Mouse (Mus musculus): ENCODE measurements around the gene Ttc28. TPM values are rescaled to one million over a fixed set of nuclear protein-coding genes. Genes with fewer than 3 reads are reported as not detected.

Ttc28 gene
- polyA plus RNA-seq, 1 experiment from 2014 or later: 3.5 TPM

- H3K4me3 ChIP-seq (ENCODE audit: low read depth, low read length): no peak overlapping the region
- H3K9ac ChIP-seq (ENCODE audit: low read length): no peak overlapping the region
- no peak overlapping the region for H3K27ac ChIP-seq (replicated peaks)
- DNase-seq (ENCODE audit: low spot score) (no peak), ATAC-seq (ENCODE audit: low FRiP score, low TSS enrichment) (no peak)
- no peak overlapping the region for H3K4me2 ChIP-seq (replicated peaks; ENCODE audit: low read depth)
- no peaks in the 10 kb centered on the region for H3K9me3 ChIP-seq (ENCODE audit: control insufficient read depth, low read length)
- TF ChIP-seq CTCF (IDR thresholded peaks at IDR 0.05; ENCODE audit: low read depth) (no peak), EP300 (optimal IDR thresholded peaks at IDR 0.05) (no peak)
- no peaks in the 10 kb centered on the region for H3K27me3 ChIP-seq (ENCODE audit: control insufficient read depth, insufficient read depth, low read length)
- 75% methylated on average over 11 of the region's 11 CpGs for WGBS
- H3K36me3 ChIP-seq (ENCODE audit: control insufficient read depth, insufficient read depth, low read length): no peaks in the 10 kb centered on the region
- H3K4me1 ChIP-seq (replicated peaks; ENCODE audit: control insufficient read depth, insufficient read depth): no peaks in the 10 kb centered on the region
Observed at GRCm38 (mm10) chr5:111290071-111290470, 410.5 kb downstream of the Ttc28 start.

- H3K27me3 ChIP-seq (ENCODE audit: control insufficient read depth, insufficient read depth, low read length): no peaks in the 10 kb centered on the region
- H3K9me3 ChIP-seq (ENCODE audit: control insufficient read depth, low read length): no peaks in the 10 kb centered on the region
- 30% methylated on average over 10 of the region's 10 CpGs for WGBS
- no peaks in the 10 kb centered on the region for H3K36me3 ChIP-seq (ENCODE audit: control insufficient read depth, insufficient read depth, low read length)
- H3K27ac ChIP-seq (replicated peaks): no peak overlapping the region
- no peak overlapping the region for H3K4me2 ChIP-seq (replicated peaks; ENCODE audit: low read depth)
- H3K9ac ChIP-seq (ENCODE audit: low read length): no peak overlapping the region
- ATAC-seq (ENCODE audit: low FRiP score, low TSS enrichment): no peak
- DNase-seq (ENCODE audit: low spot score): no peak
- H3K4me3 ChIP-seq (ENCODE audit: low read depth, low read length): no peak overlapping the region
- H3K4me1 ChIP-seq (replicated peaks; ENCODE audit: control insufficient read depth, insufficient read depth): no peaks in the 10 kb centered on the region
- TF ChIP-seq EP300 (optimal IDR thresholded peaks at IDR 0.05): no peak
- 0 out of 2 replicates have a peak, but pooled peaks have one; percentile 17 for TF ChIP-seq CTCF (IDR thresholded peaks at IDR 0.05; ENCODE audit: low read depth)
Observed at GRCm38 (mm10) chr5:111291639-111292038, 412.0 kb downstream of the Ttc28 start.

- H3K27ac ChIP-seq (replicated peaks): no peak overlapping the region
- H3K9me3 ChIP-seq (ENCODE audit: control insufficient read depth, low read length): no peaks in the 10 kb centered on the region
- no peak for DNase-seq (ENCODE audit: low spot score)
- H3K4me2 ChIP-seq (replicated peaks; ENCODE audit: low read depth): no peak overlapping the region
- TF ChIP-seq CTCF (IDR thresholded peaks at IDR 0.05; ENCODE audit: low read depth) (no peak), EP300 (optimal IDR thresholded peaks at IDR 0.05) (no peak)
- no peak overlapping the region for H3K9ac ChIP-seq (ENCODE audit: low read length)
- H3K27me3 ChIP-seq (ENCODE audit: control insufficient read depth, insufficient read depth, low read length): no peaks in the 10 kb centered on the region
- no peaks in the 10 kb centered on the region for H3K36me3 ChIP-seq (ENCODE audit: control insufficient read depth, insufficient read depth, low read length)
- no peaks in the 10 kb centered on the region for H3K4me1 ChIP-seq (replicated peaks; ENCODE audit: control insufficient read depth, insufficient read depth)
- ATAC-seq (ENCODE audit: low FRiP score, low TSS enrichment): no peak
- H3K4me3 ChIP-seq (ENCODE audit: low read depth, low read length): no peak overlapping the region
- WGBS: 71% methylated on average over 5 of the region's 5 CpGs
Observed at GRCm38 (mm10) chr5:111297801-111298200, 418.2 kb downstream of the Ttc28 start.

GRCm38 (mm10) chr5:111298706-111299105, 419.1 kb downstream of the Ttc28 start:
- Histone ChIP-seq H3K27me3 (ENCODE audit: control insufficient read depth, insufficient read depth, low read length) (no peaks in the 10 kb centered on the region), H3K9me3 (ENCODE audit: control insufficient read depth, low read length) (no peaks in the 10 kb centered on the region), H3K4me3 (ENCODE audit: low read depth, low read length) (no peak overlapping the region), H3K36me3 (ENCODE audit: control insufficient read depth, insufficient read depth, low read length) (no peaks in the 10 kb centered on the region), H3K4me1 (replicated peaks; ENCODE audit: control insufficient read depth, insufficient read depth) (no peaks in the 10 kb centered on the region), H3K4me2 (replicated peaks; ENCODE audit: low read depth) (no peak overlapping the region), H3K27ac (replicated peaks) (no peak overlapping the region), H3K9ac (ENCODE audit: low read length) (no peak overlapping the region)
- TF ChIP-seq EP300 (optimal IDR thresholded peaks at IDR 0.05) (no peak), CTCF (IDR thresholded peaks at IDR 0.05; ENCODE audit: low read depth) (no peak)
- DNase-seq (ENCODE audit: low spot score) (no peak), ATAC-seq (ENCODE audit: low FRiP score, low TSS enrichment) (no peak)
- WGBS: 37% methylated on average over 7 of the region's 7 CpGs

GRCm38 (mm10) chr5:111300776-111301175, 421.2 kb downstream of the Ttc28 start:
- no peak for ATAC-seq (ENCODE audit: low FRiP score, low TSS enrichment)
- H3K4me3 ChIP-seq (ENCODE audit: low read depth, low read length): no peak overlapping the region
- H3K36me3 ChIP-seq (ENCODE audit: control insufficient read depth, insufficient read depth, low read length): no peaks in the 10 kb centered on the region
- no peak for DNase-seq (ENCODE audit: low spot score)
- H3K4me1 ChIP-seq (replicated peaks; ENCODE audit: control insufficient read depth, insufficient read depth): no peaks in the 10 kb centered on the region
- no peaks in the 10 kb centered on the region for H3K27me3 ChIP-seq (ENCODE audit: control insufficient read depth, insufficient read depth, low read length)
- 74% methylated on average over 8 of the region's 8 CpGs for WGBS
- TF ChIP-seq EP300 (optimal IDR thresholded peaks at IDR 0.05): no peak
- TF ChIP-seq CTCF (IDR thresholded peaks at IDR 0.05; ENCODE audit: low read depth): no peak
- no peaks in the 10 kb centered on the region for H3K9me3 ChIP-seq (ENCODE audit: control insufficient read depth, low read length)
- H3K4me2 ChIP-seq (replicated peaks; ENCODE audit: low read depth): no peak overlapping the region
- H3K9ac ChIP-seq (ENCODE audit: low read length): no peak overlapping the region
- no peak overlapping the region for H3K27ac ChIP-seq (replicated peaks)

GRCm38 (mm10) chr5:111301736-111302135, 422.1 kb downstream of the Ttc28 start:
- Histone ChIP-seq H3K4me2 (replicated peaks; ENCODE audit: low read depth) (no peak overlapping the region), H3K4me1 (replicated peaks; ENCODE audit: control insufficient read depth, insufficient read depth) (no peaks in the 10 kb centered on the region), H3K27ac (replicated peaks) (no peak overlapping the region), H3K36me3 (ENCODE audit: control insufficient read depth, insufficient read depth, low read length) (no peaks in the 10 kb centered on the region), H3K27me3 (ENCODE audit: control insufficient read depth, insufficient read depth, low read length) (no peaks in the 10 kb centered on the region), H3K4me3 (ENCODE audit: low read depth, low read length) (no peak overlapping the region), H3K9me3 (ENCODE audit: control insufficient read depth, low read length) (no peaks in the 10 kb centered on the region), H3K9ac (ENCODE audit: low read length) (no peak overlapping the region)
- TF ChIP-seq CTCF (IDR thresholded peaks at IDR 0.05; ENCODE audit: low read depth) (no peak), EP300 (optimal IDR thresholded peaks at IDR 0.05) (no peak)
- no peak for DNase-seq (ENCODE audit: low spot score)
- 70% methylated on average over 7 of the region's 7 CpGs for WGBS
- no peak for ATAC-seq (ENCODE audit: low FRiP score, low TSS enrichment)

All from stomach, postnatal 0 days (tissue).